Mouse (Mus musculus): ENCODE data around the gene Focad. TPM values are rescaled to one million over a fixed set of nuclear protein-coding genes. Genes with fewer than 3 reads are reported as not detected.

Focad gene
- polyA plus RNA-seq, 1 experiment = 7.2 TPM

DNA sequence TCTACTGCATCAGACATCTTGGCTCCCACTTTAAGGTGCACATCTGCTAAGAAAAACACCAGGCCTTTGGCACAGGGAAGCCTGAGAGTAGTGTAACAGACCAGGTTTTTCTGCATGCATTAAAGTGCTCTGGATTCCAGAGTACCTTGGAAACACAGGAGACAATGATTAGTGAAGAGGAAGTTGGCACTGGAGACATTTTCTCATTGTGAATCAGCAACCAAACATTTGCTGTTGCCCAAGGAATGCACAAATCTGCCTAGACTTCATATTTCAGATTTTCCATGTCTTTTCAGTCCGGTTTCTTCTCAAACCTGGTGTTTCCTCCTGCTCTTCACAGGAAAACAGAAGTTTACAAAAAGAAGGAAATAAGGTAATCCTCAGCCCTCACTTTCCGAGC, 317.9 kb downstream of the Focad start:
- Histone ChIP-seq H3K36me3 (ENCODE audit: control insufficient read depth, insufficient read depth, low read length) (no peaks in the 10 kb centered on the region), H3K27me3 (ENCODE audit: control insufficient read depth, insufficient read depth, low read length) (no peaks in the 10 kb centered on the region), H3K4me1 (ENCODE audit: control insufficient read depth, insufficient read depth, low read length) (peaks cover under 1% of the 10 kb centered on the region), H3K27ac (ENCODE audit: control insufficient read depth, insufficient read depth, low read depth, low read length) (no peak overlapping the region), H3K4me3 (ENCODE audit: control insufficient read depth, low read depth, low read length) (no peak overlapping the region)
- no peak for TF ChIP-seq POLR2A (IDR thresholded peaks at IDR 0.05; ENCODE audit: control insufficient read depth, low read depth, low read length)
- no peak for TF ChIP-seq CTCF (IDR thresholded peaks at IDR 0.05; ENCODE audit: control insufficient read depth, insufficient read depth, insufficient replicate concordance, low read depth, low read length)

GRCm38 (mm10) chr4:88415017-88415416, 320.6 kb downstream of the Focad start:
- Histone ChIP-seq H3K36me3 (ENCODE audit: control insufficient read depth, insufficient read depth, low read length) (no peaks in the 10 kb centered on the region), H3K27ac (ENCODE audit: control insufficient read depth, insufficient read depth, low read depth, low read length) (no peak overlapping the region), H3K4me1 (ENCODE audit: control insufficient read depth, insufficient read depth, low read length) (no peaks in the 10 kb centered on the region), H3K4me3 (ENCODE audit: control insufficient read depth, low read depth, low read length) (no peak overlapping the region), H3K27me3 (ENCODE audit: control insufficient read depth, insufficient read depth, low read length) (no peaks in the 10 kb centered on the region)
- TF ChIP-seq CTCF (IDR thresholded peaks at IDR 0.05; ENCODE audit: control insufficient read depth, insufficient read depth, insufficient replicate concordance, low read depth, low read length) (no peak), POLR2A (IDR thresholded peaks at IDR 0.05; ENCODE audit: control insufficient read depth, low read depth, low read length) (no peak)

GRCm38 (mm10) chr4:88419378-88419777, 324.9 kb downstream of the Focad start:
- no peak overlapping the region for H3K4me3 ChIP-seq (ENCODE audit: control insufficient read depth, low read depth, low read length)
- H3K36me3 ChIP-seq (ENCODE audit: control insufficient read depth, insufficient read depth, low read length) = no peaks in the 10 kb centered on the region
- TF ChIP-seq CTCF (IDR thresholded peaks at IDR 0.05; ENCODE audit: control insufficient read depth, insufficient read depth, insufficient replicate concordance, low read depth, low read length) (no peak), POLR2A (IDR thresholded peaks at IDR 0.05; ENCODE audit: control insufficient read depth, low read depth, low read length) (no peak)
- H3K4me1 ChIP-seq (ENCODE audit: control insufficient read depth, insufficient read depth, low read length) = no peaks in the 10 kb centered on the region
- no peak overlapping the region for H3K27ac ChIP-seq (ENCODE audit: control insufficient read depth, insufficient read depth, low read depth, low read length)
- H3K27me3 ChIP-seq (ENCODE audit: control insufficient read depth, insufficient read depth, low read length) = no peaks in the 10 kb centered on the region

GRCm38 (mm10) chr4:88424563-88424962, 330.1 kb downstream of the Focad start:
- H3K27me3 ChIP-seq (ENCODE audit: control insufficient read depth, insufficient read depth, low read length) = no peaks in the 10 kb centered on the region
- no peak overlapping the region for H3K27ac ChIP-seq (ENCODE audit: control insufficient read depth, insufficient read depth, low read depth, low read length)
- no peak for TF ChIP-seq POLR2A (IDR thresholded peaks at IDR 0.05; ENCODE audit: control insufficient read depth, low read depth, low read length)
- no peak for TF ChIP-seq CTCF (IDR thresholded peaks at IDR 0.05; ENCODE audit: control insufficient read depth, insufficient read depth, insufficient replicate concordance, low read depth, low read length)
- no peak overlapping the region for H3K4me3 ChIP-seq (ENCODE audit: control insufficient read depth, low read depth, low read length)
- H3K4me1 ChIP-seq (ENCODE audit: control insufficient read depth, insufficient read depth, low read length) = no peaks in the 10 kb centered on the region
- H3K36me3 ChIP-seq (ENCODE audit: control insufficient read depth, insufficient read depth, low read length) = no peaks in the 10 kb centered on the region

DNA sequence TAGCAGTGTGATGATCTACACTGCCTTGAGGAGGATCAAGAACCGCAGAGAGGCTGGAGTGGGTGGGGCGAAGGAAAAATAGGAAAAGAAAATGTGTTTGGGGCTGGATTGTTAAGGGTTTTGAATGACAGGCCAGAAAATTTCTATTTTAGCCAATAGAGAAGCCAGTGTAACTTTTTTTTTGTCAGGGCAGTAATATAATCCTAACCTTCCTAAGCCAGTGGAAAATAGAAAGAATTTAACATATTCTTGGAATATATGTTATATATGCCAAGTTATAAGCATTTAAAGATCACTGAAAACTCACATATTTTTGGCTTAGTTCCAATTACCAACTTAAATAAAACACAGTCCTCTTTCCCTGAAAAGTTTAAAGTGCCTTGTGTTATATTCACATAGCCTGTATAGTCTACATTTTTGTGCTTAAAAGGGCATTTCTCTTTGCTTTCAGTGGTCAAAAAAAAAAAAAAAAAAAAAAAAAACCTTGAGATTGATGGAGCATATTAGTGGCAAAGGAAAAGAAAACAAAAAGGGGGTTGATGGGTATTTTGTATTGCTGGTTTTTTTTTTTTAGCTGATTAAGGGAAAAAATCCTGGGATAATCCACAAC, 333.3 kb downstream of the Focad start:
- Histone ChIP-seq H3K4me1 (ENCODE audit: control insufficient read depth, insufficient read depth, low read length) (no peaks in the 10 kb centered on the region), H3K27ac (ENCODE audit: control insufficient read depth, insufficient read depth, low read depth, low read length) (no peak overlapping the region), H3K36me3 (ENCODE audit: control insufficient read depth, insufficient read depth, low read length) (no peaks in the 10 kb centered on the region), H3K4me3 (ENCODE audit: control insufficient read depth, low read depth, low read length) (no peak overlapping the region), H3K27me3 (ENCODE audit: control insufficient read depth, insufficient read depth, low read length) (no peaks in the 10 kb centered on the region)
- no peak for TF ChIP-seq CTCF (IDR thresholded peaks at IDR 0.05; ENCODE audit: control insufficient read depth, insufficient read depth, insufficient replicate concordance, low read depth, low read length)
- TF ChIP-seq POLR2A (IDR thresholded peaks at IDR 0.05; ENCODE audit: control insufficient read depth, low read depth, low read length) = no peak

GRCm38 (mm10) chr4:88432412-88433024, 338.1 kb downstream of the Focad start:
- TF ChIP-seq CTCF (IDR thresholded peaks at IDR 0.05; ENCODE audit: control insufficient read depth, insufficient read depth, insufficient replicate concordance, low read depth, low read length) = no peak
- no peak for TF ChIP-seq POLR2A (IDR thresholded peaks at IDR 0.05; ENCODE audit: control insufficient read depth, low read depth, low read length)

DNA sequence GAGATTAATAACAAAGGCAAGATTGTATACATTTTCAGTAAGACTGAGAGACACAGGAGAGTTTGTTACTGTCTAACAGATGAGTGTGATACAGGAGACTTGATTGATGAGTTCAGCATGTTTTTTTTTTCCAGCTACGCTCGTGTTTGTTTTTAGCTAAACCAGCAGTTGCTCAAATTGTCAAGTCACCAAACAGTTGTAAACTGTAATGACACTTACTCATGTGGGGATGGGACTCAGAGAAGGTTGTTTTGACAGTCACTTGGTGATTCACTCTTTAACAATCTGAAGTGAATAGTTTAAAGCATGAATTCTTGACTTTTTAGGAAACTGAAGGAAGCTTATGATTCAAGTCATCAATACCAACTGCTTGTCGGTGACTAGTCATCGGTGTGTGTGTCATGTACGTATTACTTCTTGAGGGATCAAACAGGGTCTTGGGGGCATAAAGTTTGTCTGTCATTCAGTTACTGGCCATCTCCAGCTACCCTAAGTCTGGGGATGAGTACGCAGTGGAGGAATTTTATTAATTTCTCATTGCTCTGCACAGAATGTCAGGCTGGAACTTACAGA, 342.2 kb downstream of the Focad start:
- Histone ChIP-seq H3K27ac (ENCODE audit: control insufficient read depth, insufficient read depth, low read depth, low read length) (no peak overlapping the region), H3K27me3 (ENCODE audit: control insufficient read depth, insufficient read depth, low read length) (no peaks in the 10 kb centered on the region), H3K36me3 (ENCODE audit: control insufficient read depth, insufficient read depth, low read length) (no peaks in the 10 kb centered on the region), H3K4me3 (ENCODE audit: control insufficient read depth, low read depth, low read length) (no peak overlapping the region), H3K4me1 (ENCODE audit: control insufficient read depth, insufficient read depth, low read length) (peaks cover 6% of the 10 kb centered on the region)
- no peak for TF ChIP-seq POLR2A (IDR thresholded peaks at IDR 0.05; ENCODE audit: control insufficient read depth, low read depth, low read length)
- TF ChIP-seq CTCF (IDR thresholded peaks at IDR 0.05; ENCODE audit: control insufficient read depth, insufficient read depth, insufficient replicate concordance, low read depth, low read length) = no peak

More at GRCm38 (mm10) chr4:88432412-88433024, 338.1 kb downstream of the Focad start:
- Histone ChIP-seq H3K4me1 (ENCODE audit: control insufficient read depth, insufficient read depth, low read length) (no peaks in the 10 kb centered on the region), H3K4me3 (ENCODE audit: control insufficient read depth, low read depth, low read length) (no peak overlapping the region), H3K36me3 (ENCODE audit: control insufficient read depth, insufficient read depth, low read length) (no peaks in the 10 kb centered on the region), H3K27ac (ENCODE audit: control insufficient read depth, insufficient read depth, low read depth, low read length) (no peak overlapping the region), H3K27me3 (ENCODE audit: control insufficient read depth, insufficient read depth, low read length) (no peaks in the 10 kb centered on the region)
